Mouse (Mus musculus): Measurements from ENCODE around the gene Git2. TPM values are rescaled to one million over a fixed set of nuclear protein-coding genes. Genes with fewer than 3 reads are reported as not detected.
A peak's percentile ranks its signal among the peaks of the same experiment; 100 is the strongest.

Gene Git2
- polyA plus RNA-seq, 1 experiment from 2014 or later: 45.3 TPM

GRCm38 (mm10) chr5:114795231-114795630, 19.9 kb upstream of the Git2 start:
- ATAC-seq: no peak
- peaks cover 25% of the 10 kb centered on the region for H3K4me1 ChIP-seq
- H3K4me3 ChIP-seq: no peak overlapping the region
- H3K4me2 ChIP-seq: no peak overlapping the region
- no peaks in the 10 kb centered on the region for H3K9me3 ChIP-seq (replicated peaks)
- no peaks in the 10 kb centered on the region for H3K27me3 ChIP-seq
- peaks cover 74% of the 10 kb centered on the region for H3K36me3 ChIP-seq (ENCODE audit: poor library complexity, severe bottlenecking)
- WGBS: 69% methylated on average over 9 of the region's 9 CpGs
- H3K27ac ChIP-seq: no peak overlapping the region
- H3K9ac ChIP-seq: no peak overlapping the region

GRCm38 (mm10) chr5:114794609-114795008, 19.3 kb upstream of the Git2 start:
- Histone ChIP-seq H3K4me3 (no peak overlapping the region), H3K27ac (no peak overlapping the region), H3K4me2 (no peak overlapping the region), H3K9ac (no peak overlapping the region), H3K9me3 (replicated peaks) (no peaks in the 10 kb centered on the region), H3K4me1 (peaks cover 25% of the 10 kb centered on the region), H3K36me3 (ENCODE audit: poor library complexity, severe bottlenecking) (peaks cover 72% of the 10 kb centered on the region), H3K27me3 (no peaks in the 10 kb centered on the region)
- no peak for ATAC-seq
- WGBS: 73% methylated on average over 4 of the region's 4 CpGs

GRCm38 (mm10) chr5:114793317-114793716, 18.0 kb upstream of the Git2 start:
- Histone ChIP-seq H3K36me3 (ENCODE audit: poor library complexity, severe bottlenecking) (peaks cover 72% of the 10 kb centered on the region), H3K4me3 (no peak overlapping the region), H3K9me3 (replicated peaks) (no peaks in the 10 kb centered on the region), H3K27me3 (no peaks in the 10 kb centered on the region), H3K4me2 (no peak overlapping the region), H3K9ac (no peak overlapping the region), H3K4me1 (peaks cover 25% of the 10 kb centered on the region), H3K27ac (no peak overlapping the region; the same call in 1 of the 2 replicates)
- WGBS: 77% methylated on average over 7 of the region's 7 CpGs
- no peak for ATAC-seq

- Histone ChIP-seq H3K36me3 (ENCODE audit: poor library complexity, severe bottlenecking) (peaks cover 41% of the 10 kb centered on the region), H3K4me3 (no peak overlapping the region), H3K27ac (peak overlapping the region; percentile 19; the same call in 1 of the 2 replicates), H3K4me1 (peaks cover 5% of the 10 kb centered on the region; the same call in 1 of the 2 replicates), H3K9ac (no peak overlapping the region), H3K9me3 (replicated peaks) (no peaks in the 10 kb centered on the region), H3K4me2 (no peak overlapping the region), H3K27me3 (no peaks in the 10 kb centered on the region)
- WGBS: 83% methylated on average over 4 of the region's 5 CpGs
- no peak for ATAC-seq
These were observed 9.9 kb upstream of the Git2 start for GRCm38 (mm10) chr5:114785196-114785595.

- H3K27me3 ChIP-seq: no peaks in the 10 kb centered on the region
- H3K36me3 ChIP-seq (ENCODE audit: poor library complexity, severe bottlenecking): peaks cover 40% of the 10 kb centered on the region
- H3K4me1 ChIP-seq: peaks cover 5% of the 10 kb centered on the region; the same call in 1 of the 2 replicates
- H3K4me2 ChIP-seq: no peak overlapping the region
- WGBS: 84% methylated on average over 16 of the region's 16 CpGs
- ATAC-seq: no peak
- no peak overlapping the region for H3K4me3 ChIP-seq
- no peaks in the 10 kb centered on the region for H3K9me3 ChIP-seq (replicated peaks)
- H3K9ac ChIP-seq: no peak overlapping the region
- peak overlapping the region; percentile 19; the same call in 1 of the 2 replicates for H3K27ac ChIP-seq
These were observed 9.4 kb upstream of the Git2 start for GRCm38 (mm10) chr5:114784622-114785165.

- no peak overlapping the region for H3K4me2 ChIP-seq
- H3K27me3 ChIP-seq: no peaks in the 10 kb centered on the region
- no peak overlapping the region for H3K27ac ChIP-seq
- H3K9me3 ChIP-seq (replicated peaks): no peaks in the 10 kb centered on the region
- peaks cover 28% of the 10 kb centered on the region for H3K36me3 ChIP-seq (ENCODE audit: poor library complexity, severe bottlenecking)
- peaks cover 8% of the 10 kb centered on the region; the same call in 1 of the 2 replicates for H3K4me1 ChIP-seq
- WGBS: 85% methylated on average over 12 of the region's 12 CpGs
- no peak for ATAC-seq
- no peak overlapping the region for H3K4me3 ChIP-seq
- H3K9ac ChIP-seq: no peak overlapping the region
These were observed 8.3 kb upstream of the Git2 start for GRCm38 (mm10) chr5:114783405-114784163.

- no peak for ATAC-seq
- Histone ChIP-seq H3K4me1 (peaks cover 10% of the 10 kb centered on the region), H3K27ac (no peak overlapping the region), H3K36me3 (ENCODE audit: poor library complexity, severe bottlenecking) (peaks cover 23% of the 10 kb centered on the region), H3K4me3 (no peak overlapping the region), H3K9me3 (replicated peaks) (no peaks in the 10 kb centered on the region), H3K4me2 (no peak overlapping the region), H3K27me3 (no peaks in the 10 kb centered on the region), H3K9ac (no peak overlapping the region)
- 89% methylated on average over 9 of the region's 9 CpGs for WGBS
These were observed 7.7 kb upstream of the Git2 start for GRCm38 (mm10) chr5:114782991-114783390.

- Histone ChIP-seq H3K4me3 (no peak overlapping the region), H3K4me2 (no peak overlapping the region), H3K4me1 (peaks cover 28% of the 10 kb centered on the region), H3K9ac (no peak overlapping the region), H3K27ac (no peak overlapping the region), H3K36me3 (ENCODE audit: poor library complexity, severe bottlenecking) (peaks cover 3% of the 10 kb centered on the region; the same call in 1 of the 2 replicates), H3K27me3 (no peaks in the 10 kb centered on the region), H3K9me3 (replicated peaks) (no peaks in the 10 kb centered on the region)
- 88% methylated on average over 7 of the region's 7 CpGs for WGBS
- ATAC-seq: no peak
These were observed 5.6 kb upstream of the Git2 start for GRCm38 (mm10) chr5:114780912-114781311.

GRCm38 (mm10) chr5:114779956-114780489, 4.7 kb upstream of the Git2 start:
- peaks cover 33% of the 10 kb centered on the region for H3K4me1 ChIP-seq

GRCm38 (mm10) chr5:114776174-114776573, 857 bp upstream of the Git2 start:
- Histone ChIP-seq H3K4me1 (peaks cover 53% of the 10 kb centered on the region), H3K36me3 (ENCODE audit: poor library complexity, severe bottlenecking) (no peaks in the 10 kb centered on the region), H3K9ac (no peak overlapping the region), H3K27ac (no peak overlapping the region), H3K4me2 (peak overlapping the region; percentile 88), H3K4me3 (peak overlapping the region; percentile 98), H3K27me3 (no peaks in the 10 kb centered on the region), H3K9me3 (replicated peaks) (no peaks in the 10 kb centered on the region)
- 47% methylated on average over 7 of the region's 7 CpGs for WGBS
- ATAC-seq: no peak

More at GRCm38 (mm10) chr5:114779956-114780489, 4.7 kb upstream of the Git2 start:
- no peak overlapping the region for H3K9ac ChIP-seq
- no peaks in the 10 kb centered on the region for H3K36me3 ChIP-seq (ENCODE audit: poor library complexity, severe bottlenecking)
- ATAC-seq: no peak
- no peak overlapping the region for H3K4me3 ChIP-seq
- 84% methylated on average over 7 of the region's 7 CpGs for WGBS
- no peak overlapping the region; the same call in 1 of the 2 replicates for H3K27ac ChIP-seq
- H3K4me2 ChIP-seq: no peak overlapping the region
- H3K9me3 ChIP-seq (replicated peaks): no peaks in the 10 kb centered on the region
- no peaks in the 10 kb centered on the region for H3K27me3 ChIP-seq

- WGBS: under 1% methylated on average over 35 of the region's 73 CpGs
- H3K4me1 ChIP-seq: peaks cover 55% of the 10 kb centered on the region
- peak within 1 kb of the TSS; percentile 88 for H3K4me2 ChIP-seq
- H3K4me3 ChIP-seq: peak within 1 kb of the TSS; percentile 98
- no peaks in the 10 kb centered on the region for H3K9me3 ChIP-seq (replicated peaks)
- H3K9ac ChIP-seq: peak within 1 kb of the TSS; percentile 97
- peak; percentile 90 for ATAC-seq
- peak within 1 kb of the TSS; percentile 93 for H3K27ac ChIP-seq
- H3K27me3 ChIP-seq: no peaks in the 10 kb centered on the region
- H3K36me3 ChIP-seq (ENCODE audit: poor library complexity, severe bottlenecking): no peaks in the 10 kb centered on the region
These were observed 790 bp downstream of the Git2 start, which contains the start of gene Ankrd13a for GRCm38 (mm10) chr5:114774403-114775051. Ankrd13a (plus strand) TSS chr5:114774677.

GRCm38 (mm10) chr5:114773780-114774179, 1.5 kb downstream of the Git2 start:
- Histone ChIP-seq H3K9ac (peak overlapping the region; percentile 97), H3K4me2 (peak overlapping the region; percentile 88), H3K4me1 (peaks cover 54% of the 10 kb centered on the region), H3K27me3 (no peaks in the 10 kb centered on the region), H3K27ac (peak overlapping the region; percentile 93), H3K9me3 (replicated peaks) (no peaks in the 10 kb centered on the region), H3K36me3 (ENCODE audit: poor library complexity, severe bottlenecking) (no peaks in the 10 kb centered on the region), H3K4me3 (peak overlapping the region; percentile 98)
- peak; percentile 9; the same call in 1 of the 2 replicates for ATAC-seq
- WGBS: under 1% methylated on average over 11 of the region's 11 CpGs
